Mouse (Mus musculus) skeletal muscle tissue, postnatal 0 days (tissue): Measurements from ENCODE around the gene Lzts3. TPM values are rescaled to one million over a fixed set of nuclear protein-coding genes. Genes with fewer than 3 reads are reported as not detected.

Experiments used
- polyA plus RNA-seq: library from polyadenylated mRNA; unstranded; fragments of >200 nt; fragmentation: Nextera tagmentation; extraction: Ambion mirVana; gene quantifications from 2 replicates; pipeline ENCODE4 v1.2.1, GENCODE M21; 2015

Lzts3 gene
- polyA plus RNA-seq = 1.3 and 1.4 TPM in 2 replicates

DNA sequence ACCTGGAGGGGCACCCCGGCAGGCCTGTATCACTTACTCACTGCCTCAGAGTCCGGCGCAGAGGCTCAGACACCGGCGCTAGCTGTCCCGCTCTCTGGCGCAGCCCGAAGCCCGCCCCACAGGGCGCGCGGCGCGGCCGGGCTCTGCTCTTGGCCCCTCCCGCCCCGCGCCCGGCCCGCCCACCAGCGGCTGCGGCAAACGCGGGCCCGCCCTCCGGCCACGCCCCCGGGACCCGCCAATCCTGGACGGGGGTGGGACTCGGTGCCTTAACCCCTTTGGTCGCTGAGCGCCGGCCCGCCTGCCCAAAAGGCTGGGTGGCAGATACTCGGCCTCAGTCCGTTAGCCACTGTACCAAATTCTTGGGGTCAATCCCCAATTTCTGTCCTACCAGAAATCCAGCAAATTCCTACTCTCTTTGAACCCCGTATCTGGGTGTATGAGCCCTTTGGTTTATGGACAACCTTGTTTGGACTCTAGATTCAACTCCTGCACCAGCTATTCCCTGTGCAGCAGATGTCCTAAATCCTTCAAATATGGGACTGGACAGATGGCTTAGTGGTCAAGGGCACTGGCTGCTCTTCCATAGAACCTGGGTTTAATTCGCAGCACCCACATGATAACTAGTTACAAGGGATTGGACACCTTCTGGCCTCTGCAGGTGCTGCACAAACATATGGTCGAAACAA is at the start of gene Lzts3:
Gene Lzts3 (minus strand): TSS at position 120 of the 686 bp plus-strand sequence.

DNA sequence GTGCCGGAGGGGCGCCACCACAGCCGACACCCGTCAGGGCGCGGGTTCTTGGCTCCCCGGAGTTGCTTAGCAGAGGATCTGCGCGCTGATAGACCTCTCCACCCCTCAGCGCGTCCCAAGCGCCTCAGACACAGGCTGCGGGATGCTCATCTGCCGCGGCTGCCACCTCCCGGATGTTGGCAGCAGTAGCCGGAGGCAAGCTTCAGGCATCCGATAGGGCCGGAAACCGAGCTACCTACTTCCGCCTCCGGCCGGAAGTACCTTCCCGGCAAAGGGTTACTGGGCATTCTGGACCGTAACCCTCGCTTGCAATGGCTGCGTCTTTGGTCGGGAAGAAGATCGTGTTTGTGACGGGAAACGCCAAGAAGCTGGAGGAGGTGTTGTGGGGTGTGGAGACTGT is 25.0 kb upstream of the Lzts3 start, which contains the start of gene Itpa:
Gene Itpa (plus strand): TSS at position 52 of the 400 bp plus-strand sequence.

DNA sequence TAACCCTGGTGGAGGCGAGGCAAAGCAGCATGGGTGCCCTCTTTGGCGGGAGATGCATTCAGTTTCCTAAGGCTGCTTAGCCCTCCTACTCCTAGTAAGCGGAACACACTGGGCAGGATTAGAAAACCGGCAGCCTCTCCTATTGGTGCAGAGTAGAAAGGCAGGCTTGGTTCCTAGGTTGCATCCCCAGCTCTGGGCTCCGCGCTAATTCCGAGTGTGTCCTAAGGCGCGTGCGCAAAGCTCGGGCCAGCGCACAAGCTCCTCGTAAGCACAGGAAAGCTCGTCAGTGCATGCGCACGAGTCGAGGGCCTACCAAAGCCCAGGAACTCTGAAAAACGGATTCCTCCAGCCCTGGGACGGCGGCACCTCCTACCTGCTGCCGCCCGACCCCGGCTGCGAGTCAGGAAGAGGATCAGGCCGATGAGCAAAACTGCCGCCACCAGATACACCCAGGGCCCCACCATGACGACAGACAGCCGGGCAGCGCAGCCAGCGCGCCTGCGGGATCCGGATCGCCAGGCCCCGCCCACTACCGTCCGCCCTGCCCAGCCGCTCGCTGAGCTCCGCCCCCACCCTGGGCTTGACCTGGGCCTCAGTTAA is 21.6 kb upstream of the Lzts3 start, which contains the start of gene Ddrgk1:
Gene Ddrgk1 (minus strand): TSS at position 558 of the 600 bp plus-strand sequence.

DNA sequence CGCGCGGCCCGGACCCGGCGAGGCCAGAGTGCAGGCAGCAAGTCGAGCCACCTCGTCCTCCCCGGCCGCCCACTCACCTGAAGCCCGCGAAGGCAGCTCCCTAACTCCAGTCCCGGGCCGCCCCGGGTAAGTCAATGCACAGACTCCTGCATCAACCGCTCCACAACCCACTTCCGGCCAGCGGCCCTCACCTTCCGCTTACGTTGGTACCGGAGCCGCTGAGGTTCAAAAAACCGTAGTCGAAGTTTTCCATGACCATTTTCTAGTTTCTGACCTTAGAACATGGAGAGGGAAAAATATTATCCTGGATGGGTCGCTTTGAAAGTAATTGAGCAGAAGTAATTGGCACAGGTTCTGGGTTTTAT is 12.8 kb downstream of the Lzts3 start, which contains the start of the genes Fastkd5 and Ubox5:
Gene Fastkd5 (minus strand): TSS at position 189 of the 365 bp plus-strand sequence.
Gene Ubox5 (minus strand): TSS at position 200 of the 365 bp plus-strand sequence.

Other genes starting within 250 kb of the Lzts3 start
- gene Cpxm1, start 245.2 kb downstream of the Lzts3 start, polyA plus RNA-seq = 22.3 and 25.7 TPM in 2 replicates
- gene Gm28372, start 237.6 kb downstream of the Lzts3 start, polyA plus RNA-seq = 0.06 TPM in 1 of 2 replicates, not detected in the other
- 0.22 TPM in 1 of 2 replicates, not detected in the other for gene 1700020A23Rik, start 237.5 kb downstream of the Lzts3 start, polyA plus RNA-seq
- gene Tmem239, start 236.3 kb downstream of the Lzts3 start, polyA plus RNA-seq = 0.14 TPM in 1 of 2 replicates, not detected in the other
- 24.9 and 25.7 TPM in 2 replicates for gene Vps16, start 218.5 kb downstream of the Lzts3 start, polyA plus RNA-seq
- gene Pced1a, start 218.1 kb downstream of the Lzts3 start, polyA plus RNA-seq = 6.0 and 7.4 TPM in 2 replicates
- gene Ptpra, start 192.5 kb downstream of the Lzts3 start, polyA plus RNA-seq = 35.2 and 35.9 TPM in 2 replicates
- 68.5 and 76.0 TPM in 2 replicates for gene Mrps26, start 79.1 kb downstream of the Lzts3 start, polyA plus RNA-seq
- gene Oxt, start 66.6 kb downstream of the Lzts3 start, polyA plus RNA-seq = not detected in 2 replicates
- gene Avp, start 60.2 kb downstream of the Lzts3 start, polyA plus RNA-seq = not detected in 2 replicates
- gene Fastkd5, start 12.8 kb downstream of the Lzts3 start, polyA plus RNA-seq = 6.9 and 7.2 TPM in 2 replicates
- gene Ubox5, start 12.8 kb downstream of the Lzts3 start, polyA plus RNA-seq = 5.2 TPM in 2 replicates
- gene Ddrgk1, start 21.9 kb upstream of the Lzts3 start, polyA plus RNA-seq = 66.1 and 77.7 TPM in 2 replicates
- gene Itpa, start 24.8 kb upstream of the Lzts3 start, polyA plus RNA-seq = 42.9 and 49.6 TPM in 2 replicates
- gene Slc4a11, start 54.7 kb upstream of the Lzts3 start, polyA plus RNA-seq = 0.09 and 0.33 TPM in 2 replicates